Mouse (Mus musculus) kidney, embryonic 16.5 days (tissue): ENCODE measurements around the gene 5730522E02Rik. TPM values are rescaled to one million over a fixed set of nuclear protein-coding genes. Genes with fewer than 3 reads are reported as not detected.

Experiments used
- ATAC-seq: fragments of 200-750 bp; cut with Nextera tagmentation; 2 replicates; pipeline ENCODE4 v1.8.0; 2017; ENCODE audit warnings: moderate TSS enrichment; ENCODE audit not compliant: low FRiP score, low TSS enrichment
- H3K27ac ChIP-seq: fragments of 300-500 bp; sonication (generic); 2 replicates; pipeline ENCODE4 v1.5.1; 2014; ENCODE audit warnings: low read length
- H3K27me3 ChIP-seq: fragments of 300-500 bp; sonication (generic); 2 replicates; pipeline ENCODE4 v1.6.1; 2014; ENCODE audit warnings: low read length, control low read depth, mixed read lengths; ENCODE audit not compliant: insufficient read depth
- H3K36me3 ChIP-seq: fragments of 300-500 bp; sonication (generic); 2 replicates; pipeline ENCODE4 v1.6.1; 2014; ENCODE audit warnings: low read length, control low read depth, mixed read lengths; ENCODE audit not compliant: insufficient read depth
- H3K4me1 ChIP-seq: fragments of 300-500 bp; sonication (generic); 2 replicates; pipeline ENCODE4 v1.6.1; 2014; ENCODE audit warnings: low read length, control low read depth, mixed read lengths; ENCODE audit not compliant: insufficient read depth
- H3K4me2 ChIP-seq: fragments of 300-500 bp; sonication (generic); replicated peaks from 2 replicates; pipeline ENCODE4 v1.6.1; 2014; ENCODE audit warnings: low read depth, low read length
- H3K4me3 ChIP-seq: fragments of 300-500 bp; sonication (generic); 2 replicates; pipeline ENCODE4 v1.5.1; 2014; ENCODE audit warnings: mild to moderate bottlenecking, low read length
- H3K9ac ChIP-seq: fragments of 300-500 bp; sonication (generic); replicated peaks from 2 replicates; pipeline ENCODE4 v1.6.1; 2014; ENCODE audit warnings: low read length
- H3K9me3 ChIP-seq: fragments of 300-500 bp; sonication (generic); 2 replicates; pipeline ENCODE4 v1.6.1; 2016; ENCODE audit warnings: low read length, control low read depth
- WGBS: fragments of 180-500 bp; shearing (Covaris S2); extraction: QIAGEN DNeasy Blood & Tissue Kit; methylation state at CpG from one replicate; pipeline ENCODE4 v1.1.7; 2014; 5-methylcytosine and 5-hydroxymethylcytosine counted together
- polyA plus RNA-seq: library from polyadenylated mRNA; unstranded; fragments of >200 nt; fragmentation: Nextera tagmentation; extraction: Ambion mirVana; gene quantifications from 2 replicates; pipeline ENCODE4 v1.2.1, GENCODE M21; 2015

5730522E02Rik gene
- polyA plus RNA-seq, 1 experiment from 2014 or later = 3.0 TPM

DNA sequence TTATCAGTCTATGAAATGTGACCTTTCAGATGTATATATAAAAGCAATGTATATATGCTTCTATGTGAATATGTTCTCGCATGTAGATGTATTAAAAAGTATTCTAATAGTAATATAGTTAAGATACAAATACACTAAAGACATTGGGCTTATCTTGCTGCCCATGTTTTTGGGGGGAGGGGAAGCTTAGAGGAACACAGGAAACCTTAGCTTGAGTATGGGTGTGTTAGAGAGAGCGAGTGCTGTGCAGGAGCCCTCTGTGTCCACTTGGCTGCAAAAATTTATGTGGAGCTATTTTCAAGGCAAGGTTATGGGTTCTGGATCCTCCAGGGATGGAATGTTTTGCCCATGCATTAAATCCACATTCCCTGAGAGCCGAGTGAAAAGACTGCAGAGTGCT lies 15.1 kb downstream of the 5730522E02Rik start:
- Histone ChIP-seq H3K4me3 (no peak overlapping the region), H3K27ac (no peak overlapping the region), H3K27me3 (no peaks in the 10 kb centered on the region), H3K9me3 (no peaks in the 10 kb centered on the region), H3K9ac (no peak overlapping the region), H3K36me3 (no peaks in the 10 kb centered on the region), H3K4me1 (no peaks in the 10 kb centered on the region), H3K4me2 (no peak overlapping the region)
- whole genome bisulfite sequencing = 81% methylated on average over 3 of the region's 3 CpGs
- no peak for ATAC-seq

DNA sequence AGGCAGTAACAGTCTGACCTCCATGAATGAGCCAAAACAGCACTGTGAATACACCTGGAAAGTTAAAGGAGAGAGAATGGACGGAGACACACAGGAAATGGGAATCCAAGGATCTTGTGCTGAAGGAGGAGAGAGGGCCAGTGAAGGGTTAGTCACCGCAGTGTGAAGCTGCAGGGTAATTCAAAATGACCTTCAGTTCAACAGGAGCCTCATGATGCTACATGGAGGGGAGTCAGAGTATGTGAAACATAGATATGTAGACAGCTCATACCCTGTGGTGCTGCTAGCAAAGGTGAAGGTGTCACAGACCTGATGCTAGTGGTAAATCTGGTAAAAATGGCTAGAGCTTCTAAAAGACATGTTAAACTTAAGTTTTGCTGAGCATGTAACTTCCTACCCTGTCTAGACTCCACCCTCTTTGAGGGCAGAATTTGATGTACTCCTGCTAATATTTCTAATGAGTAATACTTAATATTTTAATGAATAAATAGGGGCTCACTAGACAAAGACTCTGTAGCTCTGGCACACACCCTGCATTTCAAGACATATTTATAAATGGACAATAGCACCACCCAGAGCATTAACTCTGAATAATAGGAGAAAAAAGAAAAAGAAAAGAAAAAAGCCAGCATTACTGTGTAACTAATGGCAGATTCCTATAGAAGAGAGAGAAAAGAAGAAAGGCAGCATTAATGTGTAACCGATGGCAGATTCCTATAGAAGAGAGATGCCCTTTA lies 23.2 kb downstream of the 5730522E02Rik start:
- Histone ChIP-seq H3K4me2 (no peak overlapping the region), H3K4me3 (no peak overlapping the region), H3K36me3 (no peaks in the 10 kb centered on the region), H3K9ac (no peak overlapping the region), H3K9me3 (no peaks in the 10 kb centered on the region), H3K4me1 (no peaks in the 10 kb centered on the region), H3K27me3 (no peaks in the 10 kb centered on the region), H3K27ac (no peak overlapping the region)
- 83% methylated on average over 3 of the region's 3 CpGs for WGBS
- no peak for ATAC-seq

DNA sequence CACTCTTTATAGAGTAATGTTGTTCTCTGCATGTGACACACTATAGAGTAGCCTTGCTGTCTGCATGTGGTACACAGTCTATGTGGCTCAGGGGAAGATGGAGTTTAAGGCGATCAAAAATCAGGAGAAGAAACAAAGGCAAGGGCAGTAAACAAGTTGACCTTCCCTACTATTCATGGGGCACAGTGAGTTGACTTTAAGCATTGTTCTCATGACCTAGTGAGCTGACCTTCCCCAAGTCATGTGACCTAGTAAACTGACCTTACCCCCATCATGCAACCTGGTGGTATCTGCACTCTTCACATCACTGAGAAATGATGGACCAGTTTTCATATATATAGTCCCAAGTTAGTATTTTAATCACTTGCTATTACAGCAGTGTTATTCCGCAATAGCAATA lies 40.0 kb downstream of the 5730522E02Rik start:
- Histone ChIP-seq H3K9me3 (no peaks in the 10 kb centered on the region), H3K27ac (no peak overlapping the region), H3K27me3 (no peaks in the 10 kb centered on the region), H3K9ac (no peak overlapping the region), H3K4me2 (no peak overlapping the region), H3K36me3 (no peaks in the 10 kb centered on the region), H3K4me3 (no peak overlapping the region), H3K4me1 (no peaks in the 10 kb centered on the region)
- WGBS = 95% methylated on average over 2 of the region's 2 CpGs
- no peak for ATAC-seq

DNA sequence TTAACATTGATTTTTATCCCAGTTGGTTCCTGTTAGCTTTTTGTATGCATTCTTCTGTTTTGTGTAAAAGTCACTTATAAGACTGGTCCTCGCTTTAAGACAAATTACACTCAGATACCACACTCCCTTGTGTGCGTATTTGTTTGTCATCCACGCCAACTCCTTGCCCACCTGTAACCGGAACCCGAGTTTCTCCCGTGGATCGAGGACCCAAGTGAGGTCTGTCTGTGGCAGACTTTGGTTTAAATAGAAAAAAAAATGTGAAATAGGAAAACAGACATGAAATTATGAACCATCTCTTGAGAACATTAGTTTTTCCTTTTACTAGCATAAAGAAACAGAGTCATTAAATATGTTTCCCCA lies 43.0 kb downstream of the 5730522E02Rik start:
- H3K9ac ChIP-seq = no peak overlapping the region
- H3K9me3 ChIP-seq = no peaks in the 10 kb centered on the region
- H3K27ac ChIP-seq = no peak overlapping the region
- H3K36me3 ChIP-seq = no peaks in the 10 kb centered on the region
- H3K4me3 ChIP-seq = no peak overlapping the region
- no peak for ATAC-seq
- no peaks in the 10 kb centered on the region for H3K4me1 ChIP-seq
- H3K4me2 ChIP-seq = no peak overlapping the region
- H3K27me3 ChIP-seq = no peaks in the 10 kb centered on the region
- WGBS = 94% methylated on average over 7 of the region's 7 CpGs

DNA sequence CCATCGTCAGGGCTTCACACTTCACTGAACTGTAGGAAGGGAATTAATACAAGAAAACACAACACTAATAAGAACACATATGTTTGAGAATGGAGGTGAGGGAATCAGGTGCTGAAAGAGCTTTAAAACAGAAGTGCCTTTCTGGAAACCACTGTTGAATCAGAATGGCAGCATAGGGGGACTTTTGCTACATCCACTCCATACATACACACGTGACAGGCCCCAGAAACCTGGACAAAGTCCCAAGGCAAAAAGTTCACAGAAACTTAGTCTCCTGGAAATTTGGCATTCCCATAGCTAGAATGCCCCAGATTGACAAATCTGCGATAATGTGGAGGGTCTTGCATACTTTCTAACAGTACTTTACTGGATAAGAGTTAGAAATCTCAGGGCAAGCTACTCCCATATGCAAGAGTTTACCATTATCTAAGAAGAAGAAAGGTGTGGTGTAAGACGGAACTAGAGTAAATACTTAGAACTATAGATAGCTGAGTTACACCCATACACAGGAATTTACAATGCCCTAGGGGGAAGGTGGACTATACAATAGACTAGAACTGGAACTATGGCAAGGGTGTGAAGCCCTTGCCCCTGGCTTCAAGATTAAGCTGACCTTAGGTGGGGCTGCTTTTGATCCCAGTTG lies 43.5 kb downstream of the 5730522E02Rik start:
- no peak for ATAC-seq
- no peaks in the 10 kb centered on the region for H3K4me1 ChIP-seq
- H3K27me3 ChIP-seq = no peaks in the 10 kb centered on the region

DNA sequence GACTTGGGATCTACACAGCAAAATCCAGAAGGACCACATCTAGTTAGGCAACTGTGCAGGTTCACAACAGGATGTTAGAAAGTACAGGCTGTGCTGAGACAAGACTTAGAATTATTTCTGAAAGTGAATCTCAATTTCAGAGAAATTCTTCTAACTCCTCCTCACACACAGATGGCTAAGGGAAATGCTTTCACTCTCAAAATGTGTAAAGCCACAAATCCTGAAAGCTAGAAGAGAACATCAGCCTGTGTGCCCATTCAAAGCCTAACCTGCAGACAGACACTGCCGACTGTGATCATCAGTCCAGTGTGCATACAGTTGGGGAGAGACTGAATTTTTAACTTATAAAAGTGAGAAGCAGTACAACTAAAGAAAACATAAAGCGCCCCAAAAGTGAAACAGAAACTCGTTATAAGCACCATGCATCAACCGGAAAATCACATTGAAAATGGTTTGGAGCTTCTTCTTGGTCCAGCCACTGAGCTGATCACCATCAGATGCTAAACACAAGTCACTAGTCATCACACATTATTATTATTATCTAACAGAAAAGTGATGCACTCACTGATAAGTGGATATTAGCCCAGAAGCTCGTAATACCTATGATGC lies 45.8 kb downstream of the 5730522E02Rik start:
- H3K9ac ChIP-seq = no peak overlapping the region
- no peak overlapping the region for H3K27ac ChIP-seq
- H3K4me1 ChIP-seq = no peaks in the 10 kb centered on the region
- no peak for ATAC-seq
- no peak overlapping the region for H3K4me3 ChIP-seq
- no peaks in the 10 kb centered on the region for H3K27me3 ChIP-seq
- no peak overlapping the region for H3K4me2 ChIP-seq
- no peaks in the 10 kb centered on the region for H3K36me3 ChIP-seq
- 87% methylated on average over 5 of the region's 5 CpGs for WGBS
- H3K9me3 ChIP-seq = no peaks in the 10 kb centered on the region

More for the DNA sequence above, 43.5 kb downstream of the 5730522E02Rik start:
- Histone ChIP-seq H3K9ac (no peak overlapping the region), H3K4me3 (no peak overlapping the region), H3K27ac (no peak overlapping the region), H3K36me3 (no peaks in the 10 kb centered on the region), H3K4me2 (no peak overlapping the region), H3K9me3 (no peaks in the 10 kb centered on the region)
- WGBS = 71% methylated on average over 4 of the region's 4 CpGs

DNA sequence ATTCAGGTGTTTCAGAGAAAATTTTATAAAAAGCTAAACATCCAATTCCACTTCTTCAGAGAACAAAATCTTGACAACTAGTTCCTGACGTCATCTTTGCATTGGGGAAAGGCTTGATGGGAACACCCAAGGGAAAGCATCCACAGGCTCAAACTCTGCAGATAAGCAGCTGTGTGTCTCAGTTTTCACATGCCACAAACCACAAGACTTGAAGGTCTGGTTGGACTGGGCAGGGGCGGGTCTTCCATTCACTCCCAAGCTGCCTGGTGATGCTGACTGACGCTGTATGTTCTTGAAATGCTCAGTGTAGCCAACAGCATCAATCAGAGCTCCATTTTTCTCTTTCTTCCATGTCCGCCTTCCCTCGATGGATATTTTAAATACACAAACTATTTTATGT lies 49.2 kb downstream of the 5730522E02Rik start:
- Histone ChIP-seq H3K4me1 (no peaks in the 10 kb centered on the region), H3K27ac (no peak overlapping the region), H3K9me3 (no peaks in the 10 kb centered on the region), H3K27me3 (no peaks in the 10 kb centered on the region), H3K4me2 (no peak overlapping the region), H3K36me3 (no peaks in the 10 kb centered on the region), H3K9ac (no peak overlapping the region), H3K4me3 (no peak overlapping the region)
- ATAC-seq = no peak
- 76% methylated on average over 5 of the region's 5 CpGs for WGBS

DNA sequence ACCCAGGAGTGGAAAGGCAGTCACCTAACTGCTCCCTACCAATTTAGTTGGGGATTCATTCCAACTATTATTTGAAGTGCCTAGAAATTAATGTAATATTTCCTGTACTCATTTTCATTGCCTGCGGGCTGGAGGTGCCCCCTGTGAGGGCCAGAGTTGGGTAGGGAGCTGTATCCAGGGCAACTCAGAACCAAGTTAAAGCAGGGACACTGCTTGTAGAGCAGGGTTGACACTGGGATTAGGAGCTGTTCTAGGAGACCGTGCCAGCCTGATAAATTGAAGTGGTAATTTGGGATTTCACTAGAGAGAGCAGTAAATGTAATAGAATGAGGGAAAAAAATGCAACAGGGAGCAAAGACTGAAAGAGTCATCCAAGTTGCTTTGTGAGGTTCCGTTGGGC lies 51.5 kb downstream of the 5730522E02Rik start:
- no peak overlapping the region for H3K4me2 ChIP-seq
- ATAC-seq = no peak
- H3K27ac ChIP-seq = no peak overlapping the region
- no peak overlapping the region for H3K9ac ChIP-seq
- H3K4me1 ChIP-seq = no peaks in the 10 kb centered on the region
- H3K36me3 ChIP-seq = no peaks in the 10 kb centered on the region
- 67% methylated on average over 3 of the region's 3 CpGs for WGBS
- H3K27me3 ChIP-seq = no peaks in the 10 kb centered on the region
- H3K9me3 ChIP-seq = no peaks in the 10 kb centered on the region
- no peak overlapping the region for H3K4me3 ChIP-seq

DNA sequence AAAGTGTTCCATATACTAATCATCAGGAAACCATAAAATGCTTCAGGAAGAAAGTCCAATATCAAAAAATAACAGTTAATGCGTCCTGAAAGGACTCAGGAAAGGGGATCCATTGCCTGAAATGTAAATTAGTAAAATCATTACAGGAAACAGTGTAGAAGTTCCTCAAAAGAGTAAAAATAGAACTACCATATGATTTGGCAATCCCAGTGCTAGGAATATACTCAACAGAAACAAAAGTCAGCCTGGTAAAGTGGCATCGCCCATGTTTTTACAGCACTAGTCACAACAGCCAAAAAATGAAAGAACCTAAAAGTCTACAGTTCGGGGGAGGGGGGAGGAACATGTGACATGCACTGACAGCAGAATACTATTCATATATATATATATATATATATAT lies 70.5 kb downstream of the 5730522E02Rik start:
- 78% methylated on average over 3 of the region's 3 CpGs for WGBS

DNA sequence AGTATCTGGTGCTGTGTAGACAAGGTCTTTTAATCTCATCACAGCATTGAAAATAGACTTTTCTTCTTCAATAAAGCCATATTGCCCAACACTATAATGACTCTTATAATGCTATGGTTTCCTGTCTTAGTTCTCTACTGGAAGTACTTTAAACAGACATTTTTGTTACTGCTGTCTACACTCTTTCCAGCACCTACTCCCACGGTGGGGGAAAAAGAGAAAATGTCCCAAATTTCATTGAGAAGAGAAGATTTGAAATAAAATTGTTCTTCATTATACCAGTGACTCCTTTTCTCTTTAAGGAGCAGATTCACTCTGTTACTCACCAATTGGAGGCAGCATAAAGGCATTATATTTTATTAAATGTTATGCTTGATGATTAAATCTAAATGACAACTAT lies 72.5 kb downstream of the 5730522E02Rik start:
- H3K9me3 ChIP-seq = no peaks in the 10 kb centered on the region
- no peaks in the 10 kb centered on the region for H3K4me1 ChIP-seq
- WGBS = 89% methylated on average over 1 of the region's 1 CpGs
- H3K36me3 ChIP-seq = no peaks in the 10 kb centered on the region
- ATAC-seq = no peak
- no peak overlapping the region for H3K27ac ChIP-seq
- H3K4me2 ChIP-seq = no peak overlapping the region
- H3K27me3 ChIP-seq = no peaks in the 10 kb centered on the region
- no peak overlapping the region for H3K4me3 ChIP-seq
- no peak overlapping the region for H3K9ac ChIP-seq

More for the DNA sequence above, 70.5 kb downstream of the 5730522E02Rik start:
- no peaks in the 10 kb centered on the region for H3K9me3 ChIP-seq
- H3K4me3 ChIP-seq = no peak overlapping the region
- no peak overlapping the region for H3K9ac ChIP-seq
- H3K36me3 ChIP-seq = no peaks in the 10 kb centered on the region
- H3K27ac ChIP-seq = no peak overlapping the region
- H3K4me2 ChIP-seq = no peak overlapping the region
- ATAC-seq = no peak
- no peaks in the 10 kb centered on the region for H3K4me1 ChIP-seq
- no peaks in the 10 kb centered on the region for H3K27me3 ChIP-seq
